Mouse (Mus musculus): ENCODE results near the gene Olfr90.

DNA sequence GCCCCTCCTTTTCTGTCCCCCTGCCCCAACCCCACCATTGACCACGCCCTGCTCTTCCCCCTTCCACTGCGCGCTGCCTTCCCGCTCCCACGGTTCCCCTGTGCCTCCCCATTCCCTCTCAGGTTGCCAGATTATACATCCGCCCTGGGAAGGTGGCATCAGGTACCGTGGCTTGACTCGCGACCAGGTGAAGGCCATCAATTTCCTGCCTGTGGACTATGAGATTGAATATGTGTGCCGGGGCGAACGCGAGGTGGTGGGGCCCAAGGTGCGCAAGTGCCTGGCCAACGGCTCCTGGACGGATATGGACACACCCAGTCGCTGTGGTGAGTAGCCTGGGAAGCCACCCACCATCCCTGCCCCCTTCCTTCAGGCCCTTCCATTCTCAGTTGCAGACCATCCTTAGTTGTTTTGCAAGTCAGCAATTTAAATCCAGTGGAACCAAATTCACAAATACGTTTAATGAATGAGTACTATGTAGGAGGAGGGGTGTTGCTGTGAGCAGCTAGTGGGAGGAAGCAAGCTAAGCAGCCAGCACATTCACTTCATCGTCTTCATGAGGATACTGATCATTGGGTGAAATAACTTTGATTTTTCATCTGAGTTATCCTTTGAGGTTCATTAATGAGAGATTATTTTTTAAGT, 40.8 kb downstream of the Olfr90 start:
- TF ChIP-seq CTCF (IDR thresholded peaks at IDR 0.05; ENCODE audit: control insufficient read depth, insufficient read depth, insufficient read length): no peak
- no peak for TF ChIP-seq MYOG (IDR thresholded peaks at IDR 0.05; ENCODE audit: control insufficient read depth, extremely low read depth, insufficient read length)
- no peak for TF ChIP-seq MAX (IDR thresholded peaks at IDR 0.05)
- no peak for TF ChIP-seq CEBPB (IDR thresholded peaks at IDR 0.05; ENCODE audit: low read depth)
- no peak for TF ChIP-seq USF1 (IDR thresholded peaks at IDR 0.05; ENCODE audit: low read depth)
- TF ChIP-seq MYOD1 (IDR thresholded peaks at IDR 0.05; ENCODE audit: control insufficient read depth, insufficient read length, low read depth): no peak
- TF ChIP-seq FOSL1 (IDR thresholded peaks at IDR 0.05; ENCODE audit: insufficient read depth, low read length, poor library complexity, severe bottlenecking): no peak

Data from C2C12 (cell line).